Mouse (Mus musculus): ENCODE data around the gene Tenm2.

Tenm2 gene

DNA sequence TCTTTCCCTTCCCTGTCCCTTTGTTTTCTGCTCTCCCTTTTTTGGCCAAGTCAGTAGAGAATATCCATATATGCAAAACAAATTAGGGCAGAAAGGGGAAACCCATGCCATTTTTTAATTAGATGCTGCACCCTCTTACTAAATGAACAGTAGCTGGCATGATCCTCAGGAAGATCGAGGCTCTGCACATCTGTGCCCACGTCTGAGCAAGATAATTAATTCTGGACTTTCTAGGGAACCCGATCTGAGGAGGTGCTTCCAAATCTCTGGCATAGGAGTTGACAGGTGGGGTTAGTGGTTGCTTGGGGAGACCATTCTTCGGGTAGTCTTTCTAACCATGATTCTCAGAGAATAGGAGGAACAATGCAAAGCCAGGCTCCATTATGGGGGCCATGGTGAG is 1182.3 kb downstream of the Tenm2 start:
- DNase-seq (ENCODE audit: low spot score in 2 of 2): no peak

DNA sequence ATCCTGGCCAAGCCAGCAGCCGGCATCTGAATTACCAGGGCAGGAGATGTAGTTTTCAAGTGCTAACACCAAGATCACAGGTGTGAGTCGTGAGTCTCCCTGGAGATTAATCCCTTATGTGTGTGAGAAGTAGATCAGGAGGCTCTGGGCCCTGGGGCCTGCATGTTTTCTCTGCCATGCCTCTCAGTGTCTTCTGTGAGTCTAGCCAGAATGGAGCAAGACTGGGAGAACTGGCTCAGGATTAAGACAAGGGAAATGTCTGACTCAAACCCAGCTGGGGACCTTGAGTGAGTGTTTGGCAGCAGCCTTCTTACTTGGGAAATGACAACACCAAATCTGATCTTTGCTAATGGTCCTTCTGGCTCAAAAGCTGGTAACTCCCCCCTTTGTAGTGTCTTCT is 1183.2 kb downstream of the Tenm2 start:
- no peak for DNase-seq (ENCODE audit: low spot score in 2 of 2)

DNA sequence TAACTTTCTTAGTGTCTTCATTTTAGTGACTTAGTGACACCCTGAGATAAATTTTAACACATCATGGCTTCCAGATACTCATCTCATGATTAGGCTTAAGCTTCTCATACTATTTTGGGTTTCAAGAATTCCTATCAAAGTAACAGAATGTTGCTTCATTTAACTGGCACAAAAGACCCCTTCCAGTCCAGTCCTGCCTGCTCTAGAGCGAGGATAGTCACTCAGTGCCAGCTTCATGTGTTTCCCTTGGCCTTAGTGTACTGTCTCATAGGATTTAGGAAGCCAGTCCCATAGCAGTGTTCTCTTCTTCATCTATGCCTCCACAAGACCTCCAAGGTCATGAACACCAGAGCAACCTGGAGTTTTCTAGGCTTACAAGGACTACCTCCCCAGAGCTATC is 1183.7 kb downstream of the Tenm2 start:
- DNase-seq (ENCODE audit: low spot score in 2 of 2): no peak

DNA sequence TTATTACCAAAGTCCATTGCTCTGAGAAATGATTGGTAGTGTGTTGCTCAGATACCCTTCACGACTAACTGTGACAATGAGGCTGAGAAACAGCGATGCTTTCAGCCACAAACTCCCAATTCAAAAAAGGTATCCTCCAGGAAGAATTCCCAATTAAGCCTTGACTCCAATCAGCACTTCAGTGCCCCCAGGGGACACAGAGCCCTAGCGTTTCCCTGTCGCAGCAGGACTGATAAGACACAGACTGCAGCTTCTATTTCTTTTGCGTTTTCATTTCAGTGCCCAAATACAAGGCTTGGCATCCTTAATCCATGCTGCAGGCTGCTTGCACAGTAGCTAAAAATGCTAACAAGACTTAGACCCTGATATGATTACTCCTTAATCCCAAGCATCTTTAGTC is 1186.2 kb downstream of the Tenm2 start:
- DNase-seq (ENCODE audit: low spot score in 2 of 2): no peak

DNA sequence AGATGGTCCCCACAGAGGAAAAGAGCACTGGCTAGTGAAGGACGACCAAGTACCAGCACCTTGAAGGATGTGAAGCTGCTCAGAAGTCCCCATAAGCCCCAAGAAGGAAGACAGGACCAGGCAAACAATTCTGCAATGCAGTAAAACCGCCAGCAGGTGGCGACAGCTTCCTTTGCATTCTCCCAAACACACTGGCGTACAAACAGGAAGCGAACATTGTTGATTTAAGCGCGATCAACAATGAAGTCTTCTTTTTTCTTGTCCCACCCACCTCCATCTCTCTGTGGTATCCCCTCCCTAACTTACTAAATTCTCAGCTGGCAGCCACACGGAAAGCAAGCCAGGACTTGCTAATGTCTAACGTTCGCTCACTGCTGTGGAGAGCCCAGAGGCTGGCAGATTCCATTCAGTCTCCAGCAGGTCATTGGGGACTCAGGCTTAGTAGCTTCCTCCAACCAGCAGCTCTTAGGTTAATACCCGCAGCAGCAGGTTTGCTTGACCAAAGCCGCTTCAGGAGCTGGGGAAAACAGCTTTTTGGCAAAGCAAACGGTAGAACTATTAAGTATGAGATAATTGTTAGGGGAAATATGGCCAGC is 1190.0 kb downstream of the Tenm2 start:
- DNase-seq (ENCODE audit: low spot score in 2 of 2): peak; percentile 8 to 47

DNA sequence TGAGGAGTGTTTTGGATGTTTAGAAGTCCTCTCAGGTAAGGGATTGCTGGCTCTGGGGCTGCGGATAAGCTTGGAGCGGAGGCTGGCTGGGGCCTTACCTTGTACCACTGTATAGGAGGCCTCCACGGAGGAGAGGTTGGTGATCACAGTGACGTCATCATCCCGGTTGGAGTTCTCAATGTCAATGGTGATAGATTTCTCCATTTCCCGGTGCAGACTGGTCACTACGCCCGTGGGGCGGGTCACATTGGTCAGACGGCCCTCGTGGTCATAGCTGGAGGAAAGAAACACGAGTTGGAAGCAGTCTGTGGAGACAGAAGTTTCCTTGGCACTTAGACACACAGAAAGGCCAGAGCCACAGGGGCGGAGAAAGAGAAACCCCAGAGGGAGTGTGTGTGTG is 1194.4 kb downstream of the Tenm2 start:
- no peak for DNase-seq (ENCODE audit: low spot score in 2 of 2)

DNA sequence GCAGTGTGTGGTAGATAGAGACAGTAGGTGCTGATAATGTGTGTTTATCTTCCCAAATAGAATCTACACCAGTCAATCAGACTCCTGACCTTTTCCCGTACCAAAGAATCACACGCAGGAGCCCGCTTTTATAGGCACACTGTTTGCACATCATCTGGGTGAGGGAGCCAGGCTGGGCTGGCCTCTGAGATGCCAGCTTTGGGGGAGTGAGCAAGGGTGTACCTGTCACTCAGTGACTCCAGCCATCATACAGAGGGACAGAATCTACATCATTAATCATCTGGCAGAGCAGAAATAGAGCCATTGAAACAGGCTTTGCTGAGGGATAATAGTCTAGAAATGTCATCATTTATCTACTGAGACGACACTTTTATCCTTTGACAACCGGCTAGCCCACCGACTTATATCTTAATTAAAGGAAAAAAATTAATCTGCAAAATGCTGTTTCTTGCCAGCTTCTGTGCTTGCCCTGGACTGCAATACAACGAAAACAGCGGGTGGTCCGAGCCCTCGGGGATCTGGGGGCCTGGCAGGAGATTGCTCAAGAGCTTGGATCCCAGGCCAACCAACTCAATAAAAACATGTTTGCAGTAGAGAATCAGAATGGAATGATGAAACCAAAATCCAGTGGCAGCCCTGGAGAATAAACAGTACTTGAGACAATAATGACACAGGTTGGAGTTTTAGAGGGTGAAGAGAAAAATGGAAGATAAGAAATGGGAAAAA is 1195.1 kb downstream of the Tenm2 start:
- DNase-seq (ENCODE audit: low spot score in 2 of 2): no peak

DNA sequence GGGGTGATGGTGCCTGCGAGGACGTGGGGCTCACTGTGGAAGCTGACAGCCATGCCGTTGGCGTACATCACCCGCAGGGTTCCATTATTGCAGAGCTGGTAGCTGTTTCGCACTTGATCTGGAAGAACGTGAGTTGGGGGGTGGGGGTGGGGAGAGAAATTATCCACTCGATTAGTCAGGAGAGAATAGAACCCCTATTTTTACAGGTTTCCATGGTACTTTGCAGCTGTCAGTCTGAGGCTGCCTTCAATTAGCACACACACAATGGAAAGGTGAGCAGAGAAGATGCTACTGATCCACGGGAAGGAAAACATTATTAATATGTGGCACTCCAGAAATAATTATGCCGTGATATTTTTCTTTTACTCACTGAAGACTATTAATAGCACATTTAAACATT is 1195.9 kb downstream of the Tenm2 start:
- no peak for DNase-seq (ENCODE audit: low spot score in 2 of 2)

DNA sequence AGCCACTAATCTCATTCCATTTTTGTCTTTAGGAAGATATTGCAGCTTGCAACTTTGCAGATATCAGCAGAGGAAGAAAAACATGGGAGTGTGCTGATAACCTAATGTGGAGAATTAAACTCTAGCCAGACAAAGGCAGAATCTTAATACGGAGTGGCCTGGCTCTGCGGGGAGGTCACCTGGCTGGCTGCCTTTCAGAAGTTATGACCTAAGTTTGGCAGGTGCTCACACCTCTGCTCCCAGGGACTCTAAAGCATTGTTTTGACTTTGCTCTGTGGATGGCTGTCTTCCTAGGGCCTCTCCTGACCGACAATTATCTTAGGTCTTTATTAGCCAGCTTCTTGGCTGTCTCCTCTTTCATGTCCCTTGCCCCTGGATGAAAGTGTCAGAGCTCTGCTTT is 1197.4 kb downstream of the Tenm2 start:
- DNase-seq (ENCODE audit: low spot score in 2 of 2): no peak

DNA sequence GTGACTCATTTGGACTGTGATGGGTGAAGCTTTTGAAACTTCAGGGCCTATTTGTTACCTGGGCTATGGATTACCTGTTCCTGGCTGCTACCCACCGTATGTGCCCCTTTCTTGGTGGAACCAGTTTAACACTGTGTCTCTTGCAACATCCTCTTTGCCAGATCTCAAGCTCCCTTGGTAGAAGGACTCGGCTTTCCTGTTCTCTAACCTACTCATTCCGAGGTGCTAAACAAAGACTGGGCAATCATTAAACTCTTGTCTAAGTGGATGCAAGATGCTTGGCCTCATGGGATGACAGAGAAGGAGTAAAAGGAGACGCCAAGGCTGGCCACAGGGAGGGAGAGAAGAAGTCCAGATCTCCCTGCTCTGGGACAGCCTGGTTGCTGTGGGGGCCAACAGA is 1198.5 kb downstream of the Tenm2 start:
- DNase-seq (ENCODE audit: low spot score in 2 of 2): no peak

DNA sequence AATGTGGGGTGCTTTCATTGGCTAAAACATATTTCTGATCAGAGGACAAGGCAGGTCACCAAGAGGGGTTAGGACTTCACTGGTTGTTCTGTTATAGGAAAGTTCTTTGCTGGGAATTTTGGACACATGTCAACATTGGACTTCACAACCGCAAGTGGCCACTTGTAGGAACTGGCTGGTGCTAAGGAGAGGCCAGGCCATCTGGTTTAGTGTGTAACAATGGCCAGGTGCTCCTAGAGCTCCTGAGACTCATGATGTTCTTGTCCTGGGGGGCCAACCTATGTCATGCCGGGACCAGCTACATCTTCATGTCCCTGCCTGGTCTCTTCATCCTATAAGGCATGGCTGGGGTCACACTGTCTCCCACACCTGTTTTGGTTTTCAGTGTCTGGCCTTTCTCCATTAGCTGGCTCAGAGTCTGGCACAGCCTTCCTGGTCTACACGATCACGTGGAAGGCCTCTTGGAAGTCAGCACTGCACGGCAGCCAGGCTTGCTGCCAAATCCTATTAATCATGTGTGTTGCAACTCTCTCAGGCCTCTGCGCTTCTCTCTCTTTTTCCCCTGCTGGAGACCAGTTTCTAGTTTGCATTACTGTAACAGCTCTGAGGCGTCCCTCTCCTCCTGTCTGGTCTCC is 1199.6 kb downstream of the Tenm2 start:
- DNase-seq (ENCODE audit: low spot score in 2 of 2): no peak

DNA sequence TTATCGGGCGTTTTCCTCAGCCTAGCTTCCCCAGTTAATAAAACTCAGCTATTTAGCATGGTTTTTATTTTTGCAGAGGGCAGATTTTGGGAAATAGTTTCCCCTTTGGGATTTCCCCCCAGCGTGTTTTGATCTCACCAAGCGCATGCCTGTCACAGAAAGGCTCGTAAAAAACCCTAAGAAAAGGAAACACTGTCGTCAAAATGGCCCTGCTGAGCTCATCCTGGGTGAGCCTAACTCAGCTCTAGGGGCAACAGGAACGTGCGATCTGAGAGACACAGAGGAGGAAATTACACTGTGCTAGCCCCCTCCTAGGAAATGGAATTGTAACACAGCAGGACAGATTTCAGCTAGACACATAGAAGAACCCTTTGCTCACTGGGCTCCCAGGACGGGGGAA is 1204.0 kb downstream of the Tenm2 start:
- no peak for DNase-seq (ENCODE audit: low spot score in 2 of 2)

DNA sequence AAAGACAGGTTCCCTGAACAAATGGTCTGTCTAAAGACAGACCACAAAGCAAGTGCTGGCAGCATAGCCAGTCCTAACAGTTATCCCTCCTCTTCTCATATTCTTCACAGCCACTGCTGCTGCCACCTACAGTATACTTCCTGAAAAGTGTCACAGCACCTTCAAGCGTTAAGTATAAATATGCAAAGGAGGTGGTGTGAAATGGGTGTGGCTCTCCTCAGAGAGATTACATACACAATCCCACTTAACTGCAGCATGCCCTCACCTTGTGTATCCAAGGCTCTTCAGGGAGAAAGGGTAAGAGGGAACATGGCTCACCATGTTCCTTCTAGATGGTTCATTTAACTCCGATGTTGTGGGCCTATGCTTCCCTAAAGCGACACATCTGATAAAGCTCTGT is 1215.8 kb downstream of the Tenm2 start:
- DNase-seq (ENCODE audit: low spot score in 2 of 2): no peak

DNA sequence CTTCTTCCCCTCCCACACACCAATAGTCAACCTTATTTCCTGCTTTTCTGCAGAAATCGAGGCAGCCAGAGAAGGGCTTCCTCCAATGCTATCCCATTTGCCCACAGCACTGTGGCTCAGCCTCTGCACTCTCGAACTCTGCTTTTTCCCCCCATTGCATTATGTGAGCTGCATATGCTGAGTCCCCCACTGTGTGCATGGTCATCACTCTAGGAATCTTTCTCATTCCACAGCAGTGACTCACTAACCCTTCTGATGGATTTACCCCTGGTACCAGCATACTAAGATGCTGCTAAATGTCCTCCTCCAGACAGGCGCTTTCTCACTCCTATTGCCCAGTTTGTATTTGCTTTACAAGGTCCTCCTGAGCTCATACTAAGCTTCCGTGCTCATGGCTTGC is 1222.6 kb downstream of the Tenm2 start:
- DNase-seq (ENCODE audit: low spot score in 2 of 2): no peak

DNA sequence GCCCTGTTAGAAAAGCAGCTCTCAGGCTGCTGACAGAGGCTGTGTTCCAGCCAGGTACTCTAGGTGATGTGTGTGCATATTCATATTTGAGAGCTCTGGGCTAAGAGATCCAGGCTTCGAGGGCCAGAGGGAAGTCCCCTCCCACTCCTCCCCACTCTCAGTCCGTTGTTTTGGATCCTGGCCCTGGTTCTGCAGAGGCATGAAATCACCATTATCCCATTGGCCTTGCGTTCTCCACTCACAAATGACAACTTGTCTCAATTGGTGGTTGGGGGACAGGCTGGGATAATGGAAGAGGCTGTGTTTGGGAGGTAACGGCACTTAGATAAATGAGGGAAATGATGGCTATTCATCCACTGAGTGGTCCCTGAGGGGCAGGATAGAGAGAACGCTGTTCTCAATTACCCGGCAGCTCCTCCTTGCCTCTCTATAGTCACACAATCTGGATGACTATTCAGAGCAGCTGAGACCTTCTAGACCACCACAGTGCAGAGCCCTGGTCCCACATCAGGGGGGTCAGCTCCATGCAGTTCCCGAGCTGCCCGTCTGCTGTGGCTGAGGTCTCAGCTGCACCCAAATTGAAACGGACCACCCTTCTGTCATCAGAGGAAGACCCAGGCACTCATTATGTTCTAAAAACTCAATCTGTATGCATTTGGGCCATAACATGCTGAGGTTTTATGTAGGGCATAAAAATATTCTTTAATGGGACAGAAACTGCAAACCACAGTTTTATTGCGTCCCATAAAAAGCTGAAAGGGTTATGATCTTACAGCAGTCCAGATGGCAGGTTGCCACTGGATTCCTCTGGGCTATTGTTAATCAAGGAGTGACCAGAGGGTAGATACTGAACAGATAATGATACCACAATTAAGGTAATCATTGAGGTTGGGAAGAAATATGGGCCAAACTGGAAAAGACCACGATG is 1226.2 kb downstream of the Tenm2 start:
- DNase-seq (ENCODE audit: low spot score in 2 of 2): no peak

DNA sequence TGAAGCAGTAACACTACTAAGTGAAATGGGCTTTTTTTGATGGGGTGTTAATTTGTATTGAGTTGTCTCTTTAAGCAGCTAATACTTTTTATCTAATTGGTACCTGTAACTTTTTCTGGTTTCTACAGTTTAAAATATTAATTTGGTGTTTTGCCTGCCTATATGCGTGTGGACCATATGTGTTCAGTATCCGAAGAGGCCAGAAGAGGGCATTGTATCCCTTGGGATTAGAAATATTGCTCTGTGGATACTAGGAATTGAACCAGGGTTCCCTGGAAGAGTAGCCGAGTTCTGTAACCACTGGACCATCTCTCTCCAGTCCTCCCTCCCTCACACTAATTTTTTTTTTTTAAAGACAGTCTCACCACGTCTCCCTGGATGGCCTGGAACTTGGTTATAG is 1232.9 kb downstream of the Tenm2 start:
- DNase-seq (ENCODE audit: low spot score in 2 of 2): no peak

DNA sequence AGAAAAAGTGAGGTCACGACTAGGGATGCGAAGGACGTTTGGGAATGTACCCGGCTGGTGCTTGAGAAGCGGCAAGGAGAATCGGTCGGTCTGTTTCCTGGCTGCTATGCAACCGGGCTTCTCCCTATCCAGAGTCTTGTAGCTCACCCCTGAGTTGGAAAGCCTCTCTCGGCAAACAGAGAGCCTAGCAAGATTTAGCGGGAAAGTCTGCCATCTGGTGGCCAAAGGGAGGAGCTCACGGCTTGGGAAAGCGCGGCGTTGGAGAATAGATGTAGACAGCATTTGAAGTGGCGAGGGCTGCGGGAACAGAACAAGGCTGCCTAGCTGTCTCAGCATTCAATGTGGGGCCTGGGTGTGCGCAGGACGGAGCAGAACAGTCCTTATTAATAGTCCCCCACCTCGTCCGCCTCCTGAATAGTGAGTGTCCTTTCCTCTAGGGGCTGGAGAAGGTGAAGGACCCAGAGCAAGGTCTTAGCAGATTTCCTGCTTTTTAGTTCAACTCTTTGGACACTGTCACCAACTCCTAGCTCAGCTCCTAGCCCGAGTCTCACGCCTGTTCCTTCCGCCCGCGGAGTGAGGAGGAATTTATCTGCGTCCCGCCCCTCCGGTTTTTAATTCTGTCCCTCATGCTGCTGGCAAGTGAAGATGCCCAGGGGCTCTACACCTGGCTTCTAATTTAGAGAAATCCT is 1234.3 kb downstream of the Tenm2 start:
- DNase-seq (ENCODE audit: low spot score in 2 of 2): peak; percentile 40 to 73

DNA sequence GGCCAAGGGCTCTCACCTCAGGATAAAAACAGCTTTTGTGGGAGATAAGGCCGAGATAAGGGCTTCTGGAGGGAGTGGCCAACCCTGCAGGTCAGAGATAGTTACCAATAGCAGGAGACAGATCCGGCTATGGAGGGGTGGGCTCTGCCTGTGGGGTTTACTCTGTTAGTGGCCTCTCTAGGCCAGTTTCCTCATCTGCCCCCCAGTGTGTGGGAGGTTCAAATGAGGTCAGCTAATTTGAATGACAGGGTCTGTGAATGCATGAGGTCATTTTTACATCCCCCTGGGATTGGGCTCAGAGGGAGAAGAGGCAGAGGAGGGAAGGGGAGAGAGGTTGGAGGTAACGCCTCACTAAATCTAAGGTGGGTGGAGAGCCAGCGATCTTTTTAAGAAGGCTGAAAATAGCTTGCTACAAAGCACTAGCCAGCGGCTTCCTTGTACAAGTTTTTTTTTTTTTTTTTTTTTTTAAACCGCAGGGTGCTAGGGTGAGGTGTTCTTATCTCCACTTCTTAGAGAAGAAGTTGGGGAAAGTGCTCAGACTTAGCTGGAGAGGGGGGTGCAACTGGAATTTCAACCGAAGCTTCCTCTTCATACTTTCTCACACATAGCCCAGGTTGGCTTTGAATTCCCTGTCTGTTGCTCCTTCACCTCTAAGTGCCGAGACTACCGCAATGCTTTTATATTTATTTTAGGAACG is 1235.0 kb downstream of the Tenm2 start:
- DNase-seq (ENCODE audit: low spot score in 2 of 2): no peak

DNA sequence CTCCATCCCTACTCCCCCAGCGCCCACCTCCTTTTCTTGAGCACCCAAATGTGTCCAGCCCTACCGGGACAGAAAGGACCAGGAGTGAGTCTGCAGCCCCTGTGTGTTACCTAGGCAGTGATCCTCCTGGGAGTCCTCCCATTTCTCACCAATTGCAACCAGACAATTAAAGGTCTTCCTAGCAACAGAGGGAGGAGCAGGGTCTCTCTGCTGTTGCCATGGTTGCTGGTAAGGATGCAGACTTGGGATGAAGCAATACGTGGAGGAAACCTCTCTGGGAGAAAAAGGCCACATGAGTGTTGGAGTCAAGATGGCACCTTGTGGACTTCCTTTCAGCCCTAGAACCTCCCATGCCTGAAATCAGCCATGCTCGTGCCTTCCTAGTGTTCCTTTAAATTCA is 1235.7 kb downstream of the Tenm2 start:
- DNase-seq (ENCODE audit: low spot score in 2 of 2): no peak

DNA sequence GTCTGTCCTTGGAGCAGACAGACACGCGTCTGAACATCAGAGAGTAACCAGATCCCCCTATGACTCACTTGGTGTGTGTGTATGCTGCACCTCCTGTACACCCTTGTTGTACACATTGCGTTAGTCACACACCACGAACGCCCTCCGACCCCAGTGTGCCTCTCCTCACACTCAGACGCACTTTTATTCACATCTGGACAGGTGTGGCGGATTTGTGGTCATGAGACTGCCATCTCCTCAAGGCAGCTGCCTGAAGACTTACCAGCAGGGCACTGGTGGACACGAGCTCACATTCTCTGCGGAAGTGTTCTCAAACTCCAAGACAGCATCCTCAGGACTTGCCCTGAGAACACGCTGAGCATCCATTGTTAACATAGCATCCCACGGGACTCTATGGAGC is 1237.7 kb downstream of the Tenm2 start:
- no peak for DNase-seq (ENCODE audit: low spot score in 2 of 2)

DNA sequence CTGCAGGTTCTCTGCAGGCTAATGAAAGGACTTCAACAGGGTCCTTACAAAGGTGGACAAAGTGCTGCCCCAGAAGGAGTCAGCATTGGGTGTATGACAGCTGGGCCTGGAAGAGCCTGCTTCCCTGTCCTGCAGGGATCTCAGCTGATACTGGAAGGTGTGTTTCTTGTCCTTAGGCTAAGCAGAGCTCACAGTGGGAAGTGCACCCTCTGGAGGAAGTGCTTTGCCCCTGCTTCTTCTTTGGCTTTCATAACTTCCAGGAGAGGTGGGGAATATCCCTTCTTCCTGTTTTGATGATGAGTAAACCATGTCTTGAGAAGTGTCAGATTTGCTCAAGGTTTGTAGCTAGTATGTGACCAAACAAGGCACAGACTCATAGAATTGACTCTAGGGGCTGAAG is 1240.5 kb downstream of the Tenm2 start:
- DNase-seq (ENCODE audit: low spot score in 2 of 2): no peak
